Mouse (Mus musculus) E14TG2a.4 (cell line): ENCODE measurements at regions not wholly inside any gene's neighbourhood (a gene's known extent, or its start where the extent isn't known, plus 50 kb on each side); places are given as distances from the start of the nearest gene placed in this dataset.

ENCODE experiments used
- H3K27me3 ChIP-seq: 2 replicates; pipeline ENCODE4 v1.6.1; 2014; ENCODE audit warnings: low read length, control low read depth; ENCODE audit not compliant: insufficient read depth
- H3K36me3 ChIP-seq: 2 replicates; pipeline ENCODE4 v1.6.1; 2014; ENCODE audit warnings: low read length, control low read depth; ENCODE audit not compliant: insufficient read depth
- H3K4me1 ChIP-seq: replicated peaks from 2 replicates; pipeline ENCODE4 v1.6.1; 2014; ENCODE audit warnings: low read depth, low read length, control low read depth
- H3K4me3 ChIP-seq: replicated peaks from 2 replicates; pipeline ENCODE4 v1.5.1; 2014; ENCODE audit warnings: mild to moderate bottlenecking, low read length
- H3K9me3 ChIP-seq: 2 replicates; pipeline ENCODE4 v1.6.1; 2014; ENCODE audit warnings: low read length, control low read depth
- CTCF ChIP-seq: conservative IDR thresholded peaks from 2 replicates; pipeline ENCODE4 v1.5.1; 2014; ENCODE audit warnings: low read length
- NANOG ChIP-seq: IDR thresholded peaks from 2 replicates; pipeline ENCODE4 v1.6.1; 2014; ENCODE audit warnings: borderline replicate concordance, low read length, mixed read lengths
- POU5F1 ChIP-seq: IDR thresholded peaks from 2 replicates; pipeline ENCODE4 v1.6.1; 2014; ENCODE audit warnings: low read length, borderline replicate concordance

GRCm38 (mm10) chr16:29989308-29989707 is 74.9 kb upstream of the Hes1 start:
- Histone ChIP-seq H3K27me3 (0 out of 2 replicates have a peak, but pooled peaks cover 9% of the 10 kb centered on the region), H3K36me3 (no peaks in the 10 kb centered on the region), H3K4me1 (peaks cover 36% of the 10 kb centered on the region), H3K4me3 (no peak overlapping the region), H3K9me3 (no peaks in the 10 kb centered on the region)
- TF ChIP-seq CTCF (no peak), NANOG (no peak), POU5F1 (no peak)

GRCm38 (mm10) chr16:29990393-29990792 is 73.8 kb upstream of the Hes1 start:
- Histone ChIP-seq H3K36me3 (no peaks in the 10 kb centered on the region), H3K27me3 (0 out of 2 replicates have a peak, but pooled peaks cover 9% of the 10 kb centered on the region), H3K4me3 (no peak overlapping the region), H3K4me1 (peaks cover 39% of the 10 kb centered on the region), H3K9me3 (peaks cover 5% of the 10 kb centered on the region)
- TF ChIP-seq CTCF (no peak), NANOG (no peak), POU5F1 (no peak)

GRCm38 (mm10) chr16:29990795-29991587 is 73.2 kb upstream of the Hes1 start:
- Histone ChIP-seq H3K9me3 (peaks cover 6% of the 10 kb centered on the region), H3K4me1 (peaks cover 45% of the 10 kb centered on the region), H3K4me3 (no peak overlapping the region), H3K36me3 (no peaks in the 10 kb centered on the region), H3K27me3 (0 out of 2 replicates have a peak, but pooled peaks cover 9% of the 10 kb centered on the region)
- TF ChIP-seq POU5F1, result no peak
- TF ChIP-seq NANOG, result no peak
- TF ChIP-seq CTCF, result no peak

- Histone ChIP-seq H3K36me3 (no peaks in the 10 kb centered on the region), H3K4me1 (peaks cover 53% of the 10 kb centered on the region), H3K4me3 (0 out of 2 replicates have a peak overlapping the region, but pooled peaks have one; percentile 4), H3K9me3 (peaks cover 6% of the 10 kb centered on the region), H3K27me3 (0 out of 2 replicates have a peak, but pooled peaks cover 9% of the 10 kb centered on the region)
- TF ChIP-seq CTCF (no peak), POU5F1 (no peak), NANOG (no peak)
Measured at GRCm38 (mm10) chr16:29991876-29992380, 72.3 kb upstream of the Hes1 start.

- 0 out of 2 replicates have a peak, but pooled peaks cover 9% of the 10 kb centered on the region for H3K27me3 ChIP-seq
- H3K4me3 ChIP-seq, result no peak overlapping the region
- TF ChIP-seq NANOG (no peak), CTCF (no peak), POU5F1 (no peak)
- H3K4me1 ChIP-seq, result peaks cover 60% of the 10 kb centered on the region
- H3K36me3 ChIP-seq, result no peaks in the 10 kb centered on the region
- H3K9me3 ChIP-seq, result peaks cover 6% of the 10 kb centered on the region
Measured at GRCm38 (mm10) chr16:29993111-29993510, 71.1 kb upstream of the Hes1 start.

- H3K9me3 ChIP-seq, result peaks cover 6% of the 10 kb centered on the region
- no peak overlapping the region for H3K4me3 ChIP-seq
- TF ChIP-seq POU5F1 (no peak), NANOG (no peak), CTCF (no peak)
- no peaks in the 10 kb centered on the region for H3K36me3 ChIP-seq
- peaks cover 60% of the 10 kb centered on the region for H3K4me1 ChIP-seq
- H3K27me3 ChIP-seq, result 0 out of 2 replicates have a peak, but pooled peaks cover 9% of the 10 kb centered on the region
Measured at GRCm38 (mm10) chr16:29993535-29993934, 70.6 kb upstream of the Hes1 start.

GRCm38 (mm10) chr16:29996139-29997069 is 67.8 kb upstream of the Hes1 start:
- Histone ChIP-seq H3K4me1 (peaks cover 45% of the 10 kb centered on the region), H3K36me3 (no peaks in the 10 kb centered on the region), H3K4me3 (no peak overlapping the region), H3K9me3 (peaks cover 6% of the 10 kb centered on the region), H3K27me3 (0 out of 2 replicates have a peak, but pooled peaks cover 3% of the 10 kb centered on the region)
- no peak for TF ChIP-seq POU5F1
- no peak for TF ChIP-seq NANOG
- TF ChIP-seq CTCF, result no peak

GRCm38 (mm10) chr16:30000166-30000565 is 64.0 kb upstream of the Hes1 start:
- no peak for TF ChIP-seq NANOG
- TF ChIP-seq POU5F1, result no peak
- no peak for TF ChIP-seq CTCF
- peaks cover 34% of the 10 kb centered on the region for H3K4me1 ChIP-seq
- no peak overlapping the region for H3K4me3 ChIP-seq
- peaks cover 3% of the 10 kb centered on the region for H3K9me3 ChIP-seq
- H3K36me3 ChIP-seq, result no peaks in the 10 kb centered on the region
- H3K27me3 ChIP-seq, result 0 out of 2 replicates have a peak, but pooled peaks cover 5% of the 10 kb centered on the region
